Mouse (Mus musculus): ENCODE measurements around the gene Mypop. TPM values are rescaled to one million over a fixed set of nuclear protein-coding genes. Genes with fewer than 3 reads are reported as not detected.

The Mypop gene
- 10 to 100 TPM; 53.5 to 55.3 TPM for total RNA-seq (2021)

DNA sequence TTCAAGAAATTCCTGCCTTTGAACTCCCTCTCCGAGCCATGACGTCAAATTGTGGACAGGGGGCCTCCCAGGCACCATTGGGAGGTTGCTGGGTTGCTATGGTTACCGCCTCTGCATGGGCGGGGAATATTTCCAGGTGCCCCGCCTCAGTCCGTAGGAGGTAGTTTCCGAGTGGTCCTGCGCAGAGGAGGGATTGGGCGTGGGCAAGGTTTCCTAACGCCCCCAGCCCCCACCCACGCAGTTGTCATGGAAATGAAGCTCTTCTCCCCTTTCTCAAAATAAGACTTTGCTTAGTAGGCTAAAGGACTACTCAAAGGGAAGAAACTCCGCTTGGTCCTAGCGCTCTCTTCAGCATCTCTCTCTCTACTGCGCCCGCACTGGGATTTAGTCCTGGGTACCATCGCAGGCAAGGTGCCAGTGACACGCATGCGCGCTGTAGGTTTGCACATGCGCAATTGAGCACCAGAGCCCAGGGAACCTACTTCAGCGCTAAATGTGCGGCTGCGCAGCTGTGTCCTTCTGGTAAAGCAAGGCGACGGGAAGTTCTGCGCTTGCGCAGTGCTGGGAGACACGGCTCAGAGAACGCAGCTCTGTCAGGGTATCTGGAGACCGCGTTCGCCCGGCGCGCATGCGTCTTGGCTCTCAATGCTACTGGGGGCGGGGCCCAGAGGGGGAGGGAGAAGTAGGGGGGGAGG lies at the start of gene Mypop:
TSS of gene Mypop (plus strand) at position 645 of the 695 bp plus-strand sequence.
- intact Hi-C loops (cut with DNase I), result loop anchor here (2.0 to 5.0 kb wide), 3 partner anchors 33 to 93 kb away; no protein-coding TSS in a partner anchor
- peak; percentile 100 for DNase-seq (ENCODE audit: low spot score in 2 of 2)

DNA sequence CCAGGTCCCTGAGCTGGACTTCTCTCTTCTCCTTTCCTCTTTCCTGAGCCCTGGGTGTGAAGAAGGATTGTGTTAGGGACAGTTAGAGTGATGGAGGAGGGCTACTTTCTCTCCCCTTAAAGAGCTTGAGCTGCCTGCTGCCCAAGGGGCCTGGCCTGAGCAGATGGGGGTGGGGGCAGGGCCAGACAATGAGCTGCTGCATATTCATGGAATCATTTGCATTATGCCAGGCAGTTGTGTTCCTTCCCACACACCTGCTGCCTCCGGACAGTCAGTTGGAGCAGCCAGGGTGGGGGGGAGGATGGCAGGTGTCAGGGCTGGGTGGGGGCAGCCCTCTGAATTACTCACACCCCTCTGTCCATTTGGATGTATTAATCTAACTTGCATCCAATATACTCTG lies 48.7 kb upstream of the Mypop start:
- intact Hi-C loops (cut with DNase I), result no loop called here
- DNase-seq (ENCODE audit: low spot score in 2 of 2), result peak in 1 of 2 experiments; percentile 66

DNA sequence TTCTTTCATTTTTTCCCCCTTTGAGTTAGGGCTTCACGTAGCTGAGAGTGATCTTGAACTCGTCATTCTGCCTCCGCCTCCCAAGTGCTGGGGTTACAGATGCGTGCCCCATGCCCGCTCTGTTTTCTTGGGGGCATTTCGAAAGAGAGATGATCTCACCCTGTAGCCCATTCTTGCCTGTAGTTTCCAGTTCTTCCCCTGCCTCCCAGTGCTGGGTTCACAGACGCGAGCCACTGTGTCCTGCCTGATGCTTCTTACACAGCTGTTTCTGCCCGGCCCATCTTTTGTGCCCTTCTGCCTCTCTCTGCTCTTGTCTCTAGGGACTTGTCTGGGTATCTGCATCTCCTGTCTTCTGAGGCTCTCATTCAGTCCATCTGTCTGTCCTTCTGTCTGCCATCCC lies 48.2 kb upstream of the Mypop start:
- intact Hi-C loops (cut with DNase I), result no loop called here
- DNase-seq (ENCODE audit: low spot score in 2 of 2), result no peak

DNA sequence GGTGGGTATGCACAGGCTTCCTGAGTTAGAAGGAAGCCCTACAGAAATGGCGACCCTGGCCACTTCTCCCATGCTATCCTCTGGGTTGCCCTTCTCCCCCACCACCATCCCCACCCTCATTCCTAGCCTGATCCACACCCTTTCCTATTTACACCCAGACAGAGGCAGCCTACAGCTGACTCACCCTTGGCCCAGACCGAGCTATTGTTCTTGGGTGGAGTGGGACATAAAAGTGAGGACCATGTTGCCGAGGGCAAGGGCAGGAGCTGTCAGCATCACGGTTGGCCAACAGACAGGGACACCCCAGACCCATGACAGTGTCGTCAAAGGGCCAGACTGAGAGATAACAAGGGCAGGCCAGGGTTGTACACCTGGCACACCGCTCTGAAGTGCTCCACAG lies 42.9 kb upstream of the Mypop start:
- no peak for DNase-seq (ENCODE audit: low spot score in 2 of 2)
- intact Hi-C loops (cut with DNase I), result no loop called here

- intact Hi-C loops (cut with DNase I), result no loop called here
- DNase-seq (ENCODE audit: low spot score in 2 of 2), result no peak
Observed at GRCm38 (mm10) chr7:18949781-18950522, 41.1 kb upstream of the Mypop start.

DNA sequence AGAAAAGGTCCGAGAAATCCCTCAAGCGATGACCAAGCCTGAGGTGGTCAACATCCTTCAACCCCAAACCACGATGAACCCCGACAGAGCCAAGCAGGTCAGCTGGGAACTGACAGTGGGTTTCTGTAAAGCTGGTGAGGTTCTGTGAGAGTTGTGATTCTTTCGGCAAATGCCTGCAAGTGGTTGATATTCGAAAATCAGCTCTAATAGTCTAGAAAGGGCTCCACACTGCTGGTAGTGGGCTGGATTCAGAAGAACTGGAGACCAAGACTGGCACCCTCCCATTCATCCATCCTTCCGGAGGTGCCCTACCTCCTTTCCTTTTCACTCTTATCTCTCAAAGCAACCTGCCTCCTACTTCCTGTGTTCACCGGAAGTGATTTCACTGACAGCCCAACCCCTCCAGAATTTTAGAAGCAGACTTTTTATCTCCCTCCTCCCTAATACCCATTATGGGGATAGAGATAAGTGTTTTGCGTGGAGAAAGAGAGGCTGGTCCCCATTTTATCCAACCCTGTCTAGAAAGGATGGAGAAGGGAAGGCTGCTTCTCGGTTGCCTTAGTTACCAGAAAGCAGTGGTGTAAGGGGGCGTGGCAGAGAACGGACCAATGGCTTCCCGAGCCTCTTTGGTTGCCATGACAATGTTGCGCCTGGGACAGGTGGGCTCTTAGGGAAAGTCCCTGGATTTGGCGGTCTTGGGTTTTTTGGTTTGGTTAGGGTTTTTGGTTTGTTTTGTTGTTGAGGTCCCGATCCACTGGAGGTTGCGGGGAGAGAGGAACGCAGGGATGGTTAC lies 40.3 kb upstream of the Mypop start:
- intact Hi-C loops (cut with DNase I), result no loop called here
- DNase-seq (ENCODE audit: low spot score in 2 of 2), result no peak

- intact Hi-C loops (cut with DNase I), result no loop called here
- DNase-seq (ENCODE audit: low spot score in 2 of 2), result no peak
Observed at GRCm38 (mm10) chr7:18951397-18951796, 39.6 kb upstream of the Mypop start.

- intact Hi-C loops (cut with DNase I), result loop anchor here (5.0 kb wide), 1 partner anchor 35 kb away; the partner anchor contains the start of gene Mypop
Observed at GRCm38 (mm10) chr7:18957569-18958383, 33.3 kb upstream of the Mypop start.

DNA sequence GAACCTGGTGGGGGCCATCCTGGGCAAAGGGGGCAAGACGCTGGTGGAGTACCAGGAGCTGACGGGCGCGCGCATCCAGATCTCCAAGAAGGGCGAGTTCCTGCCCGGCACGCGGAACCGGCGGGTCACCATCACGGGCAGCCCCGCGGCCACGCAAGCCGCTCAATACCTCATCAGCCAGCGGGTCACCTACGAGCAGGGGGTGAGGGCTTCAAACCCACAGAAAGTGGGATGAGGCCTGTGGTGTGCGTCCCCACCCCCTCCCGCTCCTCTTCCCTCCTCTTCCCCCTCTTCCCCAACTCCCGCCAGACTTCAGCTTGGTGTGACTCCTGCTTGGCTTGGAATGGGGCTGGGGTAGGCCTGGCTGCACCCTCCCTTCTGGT lies 32.7 kb upstream of the Mypop start:
- intact Hi-C loops (cut with DNase I), result loop anchor here (5.0 kb wide), 1 partner anchor 34 kb away; the partner anchor contains the start of gene Mypop
- peak in 1 of 2 experiments; percentile 45 for DNase-seq (ENCODE audit: low spot score in 2 of 2)

More at GRCm38 (mm10) chr7:18957569-18958383, 33.3 kb upstream of the Mypop start:
- DNase-seq (ENCODE audit: low spot score in 2 of 2), result peak; percentile 67 to 76

DNA sequence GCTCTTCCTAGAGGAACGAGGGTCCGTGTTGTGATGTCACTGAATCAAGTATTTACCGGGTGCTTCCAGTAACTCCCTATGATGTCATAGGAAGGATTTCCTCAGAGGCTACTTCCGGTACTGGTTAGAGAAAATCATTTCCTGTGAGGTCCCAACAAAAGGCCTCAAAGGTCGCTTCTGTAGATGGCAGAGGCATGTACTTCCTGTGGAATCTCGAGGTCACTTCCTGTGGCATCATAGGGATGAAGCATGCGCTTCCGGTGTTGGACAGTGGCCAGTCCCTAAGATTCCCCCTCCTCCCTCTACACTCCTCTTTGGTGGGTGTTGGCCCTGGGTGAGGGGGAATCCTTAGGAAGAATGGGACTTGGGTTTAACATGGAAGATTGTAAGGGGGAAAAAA lies 31.6 kb upstream of the Mypop start:
- no peak for DNase-seq (ENCODE audit: low spot score in 2 of 2)
- intact Hi-C loops (cut with DNase I), result loop anchor here (5.0 kb wide), 1 partner anchor 33 kb away; the partner anchor contains the start of gene Mypop

DNA sequence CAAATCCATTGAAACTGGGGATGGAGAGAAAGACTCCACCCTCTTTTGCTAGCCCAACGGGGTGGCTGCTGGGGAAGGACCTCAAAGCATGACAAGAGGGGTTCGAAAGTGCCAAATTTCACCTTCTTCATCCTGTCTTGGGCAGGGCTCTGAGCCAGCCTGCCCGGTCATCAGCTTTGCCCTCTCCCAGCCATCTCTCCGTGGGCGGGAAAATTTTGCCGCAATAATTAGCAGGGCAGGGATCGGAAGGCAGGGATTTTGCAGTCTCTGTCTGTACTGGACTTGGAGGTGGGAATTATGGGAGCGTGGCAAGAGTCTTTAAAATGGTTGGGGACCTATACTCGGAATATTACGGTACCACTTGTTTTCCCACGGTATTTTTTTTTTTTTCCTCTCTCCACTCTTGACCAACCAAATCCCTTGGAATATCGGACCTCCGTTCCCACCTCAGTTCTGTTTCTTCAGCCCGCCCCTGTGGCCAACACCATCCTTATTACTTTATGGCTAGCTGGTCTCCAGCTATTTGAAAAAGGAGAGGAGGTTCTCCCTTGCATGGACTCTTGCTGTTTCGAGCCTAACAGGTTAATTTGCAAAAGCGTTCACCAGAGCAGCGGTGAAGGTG lies 28.8 kb upstream of the Mypop start:
- intact Hi-C loops (cut with DNase I), result loop anchor here (5.0 kb wide), 1 partner anchor 35 kb away; the partner anchor contains the start of gene Nova2

DNA sequence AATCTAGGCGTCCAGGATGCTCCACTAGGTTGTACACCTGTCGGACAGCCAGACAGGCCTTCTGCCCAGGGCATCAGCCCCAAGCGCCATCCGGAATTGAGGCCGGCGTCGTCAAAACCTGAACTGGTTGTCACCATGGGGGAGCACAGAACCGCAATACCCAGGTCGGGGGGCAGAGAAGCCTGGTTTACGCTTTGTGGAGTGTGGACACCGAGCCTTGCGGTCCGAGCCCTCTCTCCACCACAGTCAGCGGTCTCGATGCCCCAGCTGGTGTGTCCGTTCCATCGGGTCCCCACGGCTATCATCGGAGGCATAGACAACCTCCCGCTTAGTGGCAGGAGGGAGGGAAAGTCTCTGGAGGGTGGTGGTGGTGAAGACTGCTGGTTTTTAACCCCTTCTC lies 28.2 kb upstream of the Mypop start:
- intact Hi-C loops (cut with DNase I), result loop anchor here (5.0 kb wide), 1 partner anchor 35 kb away; the partner anchor contains the start of gene Nova2
- DNase-seq (ENCODE audit: low spot score in 2 of 2), result no peak

More for the DNA sequence above, 28.8 kb upstream of the Mypop start:
- DNase-seq (ENCODE audit: low spot score in 2 of 2), result no peak

GRCm38 (mm10) chr7:18963294-18963843 lies 27.7 kb upstream of the Mypop start:
- intact Hi-C loops (cut with DNase I), result loop anchor here (5.0 kb wide), 1 partner anchor 36 kb away; the partner anchor contains the start of gene Nova2
- no peak for DNase-seq (ENCODE audit: low spot score in 2 of 2)

DNA sequence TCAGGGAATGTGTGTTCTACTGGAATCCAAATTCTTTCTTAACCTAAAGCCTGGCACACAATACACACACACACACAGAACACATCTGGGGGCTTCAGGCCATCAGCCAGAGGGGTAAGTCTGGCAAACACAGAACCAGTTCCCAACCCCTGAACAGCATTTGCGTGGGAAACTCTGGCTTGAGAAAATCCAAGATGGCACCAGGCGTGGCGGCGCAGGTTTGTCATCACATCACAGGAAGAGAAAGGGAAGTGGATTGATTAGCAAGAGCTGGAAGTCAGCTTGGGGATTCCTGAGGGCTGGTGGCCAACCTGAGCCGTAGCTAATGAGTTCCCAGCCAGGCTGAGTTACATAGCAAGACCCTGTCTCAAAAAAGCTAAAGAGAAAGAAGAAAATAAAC lies 25.7 kb upstream of the Mypop start:
- DNase-seq (ENCODE audit: low spot score in 2 of 2), result no peak
- intact Hi-C loops (cut with DNase I), result no loop called here

- no peak for DNase-seq (ENCODE audit: low spot score in 2 of 2)
- intact Hi-C loops (cut with DNase I), result no loop called here
Observed at GRCm38 (mm10) chr7:18967603-18968002, 23.4 kb upstream of the Mypop start.

GRCm38 (mm10) chr7:18970956-18971355 lies 20.1 kb upstream of the Mypop start:
- intact Hi-C loops (cut with DNase I), result no loop called here
- DNase-seq (ENCODE audit: low spot score in 2 of 2), result no peak

GRCm38 (mm10) chr7:18978381-18978780 lies 12.7 kb upstream of the Mypop start:
- DNase-seq (ENCODE audit: low spot score in 2 of 2), result no peak
- intact Hi-C loops (cut with DNase I), result no loop called here

DNA sequence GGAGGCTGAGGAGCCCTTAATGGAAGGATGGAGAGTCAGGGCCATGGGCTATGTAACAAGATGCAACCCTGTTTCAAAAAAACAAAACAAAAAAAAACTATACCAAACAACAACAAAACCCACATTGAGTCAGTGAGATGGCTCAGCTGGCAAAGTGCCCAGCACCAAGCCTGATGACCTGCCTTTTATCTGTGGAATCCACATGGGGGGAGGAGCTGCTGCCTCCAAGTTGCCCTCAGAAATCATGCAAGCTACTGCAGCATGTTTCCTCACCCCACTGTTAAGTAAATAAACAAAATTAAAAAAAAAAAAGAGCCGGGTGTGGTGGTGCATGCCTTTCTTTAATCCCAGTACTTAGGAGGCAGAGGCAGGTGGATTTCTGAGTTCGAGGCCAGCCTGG lies 4.5 kb upstream of the Mypop start:
- intact Hi-C loops (cut with DNase I), result no loop called here
- no peak for DNase-seq (ENCODE audit: low spot score in 2 of 2)

Data from left cerebral cortex, postnatal 36 days (tissue).